Mouse (Mus musculus): ENCODE results near the gene 1810010H24Rik.
"Not testable (repeated sequence)": the region's sequence is repeated elsewhere in the genome, so short reads cannot be mapped to it uniquely, and the experiment has no call there.

1810010H24Rik gene

GRCm38 (mm10) chr11:107025411-107026321 lies at the start of gene 1810010H24Rik:
1810010H24Rik (plus strand) TSS chr11:107025681.
- peak; percentile 54 for DNase-seq (ENCODE audit: low read depth, low spot score)

GRCm38 (mm10) chr11:106976194-106976593 lies 49.3 kb upstream of the 1810010H24Rik start:
- DNase-seq (ENCODE audit: low read depth, low spot score): no peak

- DNase-seq (ENCODE audit: low read depth, low spot score): peak; percentile 85
Observed at GRCm38 (mm10) chr11:106980455-106980854, 45.0 kb upstream of the 1810010H24Rik start.

GRCm38 (mm10) chr11:106981787-106982186 lies 43.7 kb upstream of the 1810010H24Rik start:
- no peak for DNase-seq (ENCODE audit: low read depth, low spot score)

- DNase-seq (ENCODE audit: low read depth, low spot score): no peak
Observed at GRCm38 (mm10) chr11:106982351-106982750, 43.1 kb upstream of the 1810010H24Rik start.

- DNase-seq (ENCODE audit: low read depth, low spot score): peak; percentile 37
Observed at GRCm38 (mm10) chr11:106985979-106986604, 39.4 kb upstream of the 1810010H24Rik start.

- DNase-seq (ENCODE audit: low read depth, low spot score): no peak
Observed at GRCm38 (mm10) chr11:106987384-106987783, 38.1 kb upstream of the 1810010H24Rik start.

- DNase-seq (ENCODE audit: low read depth, low spot score): no peak
Observed at GRCm38 (mm10) chr11:106994246-106995085, 31.0 kb upstream of the 1810010H24Rik start.

- not testable (repeated sequence) for DNase-seq (ENCODE audit: low read depth, low spot score)
Observed at GRCm38 (mm10) chr11:106996492-106996891, 29.0 kb upstream of the 1810010H24Rik start.

GRCm38 (mm10) chr11:106997976-106998375 lies 27.5 kb upstream of the 1810010H24Rik start:
- no peak for DNase-seq (ENCODE audit: low read depth, low spot score)

- DNase-seq (ENCODE audit: low read depth, low spot score): peak; percentile 58
Observed at GRCm38 (mm10) chr11:106998651-106999150, 26.8 kb upstream of the 1810010H24Rik start.

- peak; percentile 97 for DNase-seq (ENCODE audit: low read depth, low spot score)
Observed at GRCm38 (mm10) chr11:106999151-106999948, 26.1 kb upstream of the 1810010H24Rik start, which contains the start of gene Kpna2. Kpna2 (minus strand) TSS chr11:106999541.

GRCm38 (mm10) chr11:106999949-107000513 lies 25.4 kb upstream of the 1810010H24Rik start:
- peak; percentile 51 for DNase-seq (ENCODE audit: low read depth, low spot score)

- DNase-seq (ENCODE audit: low read depth, low spot score): peak; percentile 90
Observed at GRCm38 (mm10) chr11:107001760-107002675, 23.5 kb upstream of the 1810010H24Rik start.

- DNase-seq (ENCODE audit: low read depth, low spot score): no peak
Observed at GRCm38 (mm10) chr11:107005538-107005937, 19.9 kb upstream of the 1810010H24Rik start.

GRCm38 (mm10) chr11:107010447-107010846 lies 15.0 kb upstream of the 1810010H24Rik start:
- no peak for DNase-seq (ENCODE audit: low read depth, low spot score)

- no peak for DNase-seq (ENCODE audit: low read depth, low spot score)
Observed at GRCm38 (mm10) chr11:107011171-107011570, 14.3 kb upstream of the 1810010H24Rik start.

- DNase-seq (ENCODE audit: low read depth, low spot score): no peak
Observed at GRCm38 (mm10) chr11:107011669-107012323, 13.7 kb upstream of the 1810010H24Rik start.

Data from R1 (cell line).